Mouse (Mus musculus) lung, postnatal 25 days (tissue): ENCODE measurements around the gene Rgs12.

Experiments
- DNase-seq: peaks from one replicate; pipeline ENCODE4 v3.0.0; 2022; ENCODE audit warnings: low spot score

Rgs12 gene

GRCm38 (mm10) chr5:34931516-34932457 lies 17.5 kb upstream of the Rgs12 start:
- DNase-seq, result no peak

GRCm38 (mm10) chr5:34932458-34932806 lies 16.8 kb upstream of the Rgs12 start:
- DNase-seq, result peak; percentile 80

GRCm38 (mm10) chr5:34933461-34933860 lies 15.8 kb upstream of the Rgs12 start:
- DNase-seq, result no peak

- no peak for DNase-seq
These were observed 7.4 kb upstream of the Rgs12 start for GRCm38 (mm10) chr5:34941710-34942470.

- no peak for DNase-seq
These were observed 5.8 kb upstream of the Rgs12 start for GRCm38 (mm10) chr5:34943428-34943827.

- DNase-seq, result no peak
These were observed 545 bp downstream of the Rgs12 start for GRCm38 (mm10) chr5:34949769-34950211.

GRCm38 (mm10) chr5:34950486-34951160 lies 1.4 kb downstream of the Rgs12 start:
- no peak for DNase-seq

- no peak for DNase-seq
These were observed 2.1 kb downstream of the Rgs12 start for GRCm38 (mm10) chr5:34951161-34951834.

- DNase-seq, result no peak
These were observed 5.3 kb downstream of the Rgs12 start for GRCm38 (mm10) chr5:34954508-34954907.

GRCm38 (mm10) chr5:34955630-34956029 lies 6.4 kb downstream of the Rgs12 start:
- DNase-seq, result no peak

GRCm38 (mm10) chr5:34956151-34956550 lies 6.9 kb downstream of the Rgs12 start:
- no peak for DNase-seq

GRCm38 (mm10) chr5:34957015-34957414 lies 7.8 kb downstream of the Rgs12 start:
- peak; percentile 68 for DNase-seq

- DNase-seq, result no peak
These were observed 10.8 kb downstream of the Rgs12 start for GRCm38 (mm10) chr5:34960021-34960420.

GRCm38 (mm10) chr5:34965531-34965930 lies 16.3 kb downstream of the Rgs12 start:
- no peak for DNase-seq

GRCm38 (mm10) chr5:34968386-34968785 lies 19.1 kb downstream of the Rgs12 start:
- DNase-seq, result peak; percentile 76

GRCm38 (mm10) chr5:34972471-34972870 lies 23.2 kb downstream of the Rgs12 start:
- no peak for DNase-seq

GRCm38 (mm10) chr5:34973560-34974317 lies 24.5 kb downstream of the Rgs12 start:
- no peak for DNase-seq

- peak; percentile 41 for DNase-seq
These were observed 25.7 kb downstream of the Rgs12 start for GRCm38 (mm10) chr5:34974773-34975443.

- peak; percentile 27 for DNase-seq
These were observed 27.5 kb downstream of the Rgs12 start for GRCm38 (mm10) chr5:34976540-34977292.

GRCm38 (mm10) chr5:34980099-34980498 lies 30.9 kb downstream of the Rgs12 start:
- no peak for DNase-seq
